Mouse (Mus musculus) cerebellum, adult 2 months (tissue): Measurements from ENCODE around the gene E130308A19Rik.

Experiments used
- CTCF ChIP-seq: fragments of 200-500 bp; IDR thresholded peaks from 2 replicates; pipeline ENCODE4 v1.5.1; 2011; ENCODE audit warnings: low read depth, mild to moderate bottlenecking, control low read depth, low read length, moderate library complexity, borderline replicate concordance; ENCODE audit not compliant: insufficient read depth
- POLR2A ChIP-seq: fragments of 200-500 bp; IDR thresholded peaks from 2 replicates; pipeline ENCODE4 v1.6.1; 2011; ENCODE audit warnings: low read length, control low read depth, borderline replicate concordance; ENCODE audit not compliant: insufficient read depth

DNA sequence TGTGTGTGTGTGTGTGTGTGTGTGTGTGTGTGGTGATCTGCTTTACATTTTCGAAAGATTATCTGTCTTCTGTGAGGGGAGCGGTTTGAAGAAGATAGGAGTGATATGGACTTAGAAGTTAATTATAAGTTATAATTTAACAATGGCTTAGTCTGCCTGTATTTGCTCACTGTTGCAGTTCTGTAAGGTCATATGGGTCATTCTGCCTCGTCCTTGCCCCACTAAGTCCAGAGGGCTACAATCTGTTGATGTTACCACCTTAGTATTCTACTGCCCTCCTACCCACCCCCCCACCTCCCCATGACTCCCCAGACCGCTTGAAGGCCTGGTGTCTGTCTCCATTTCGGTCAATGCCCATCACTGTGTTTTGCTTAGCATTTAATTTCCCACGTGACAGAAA lies 37.4 kb downstream of the E130308A19Rik start:
- TF ChIP-seq CTCF (no peak), POLR2A (no peak)
